Mouse (Mus musculus) G1E (cell line): ENCODE data around the gene Plcl2.

ENCODE experiments used
- CTCF ChIP-seq: IDR thresholded peaks from 2 replicates; pipeline ENCODE4 v1.5.1; 2012; ENCODE audit warnings: low read depth, low read length, inconsistent platforms, mixed read lengths
- POLR2AphosphoS5 ChIP-seq: IDR thresholded peaks from 2 replicates; pipeline ENCODE4 v1.6.1; 2012; ENCODE audit warnings: low read depth, low read length, inconsistent platforms; ENCODE audit not compliant: insufficient replicate concordance

- TF ChIP-seq POLR2AphosphoS5 (no peak), CTCF (no peak)
Measured at GRCm38 (mm10) chr17:50667596-50667995, 158.4 kb downstream of the Plcl2 start.
